Mouse (Mus musculus): Measurements from ENCODE around the gene Kdm4b. TPM values are rescaled to one million over a fixed set of nuclear protein-coding genes. Genes with fewer than 3 reads are reported as not detected.

Gene Kdm4b
- polyA plus RNA-seq, 1 experiment from 2014 or later: 6.1 TPM

- Histone ChIP-seq H3K4me3 (replicated peaks) (no peak overlapping the region), H3K4me2 (no peak overlapping the region), H3K4me1 (replicated peaks) (peaks cover 16% of the 10 kb centered on the region), H3K9ac (no peak overlapping the region), H3K36me3 (peaks cover 16% of the 10 kb centered on the region; the same call in 1 of the 2 replicates), H3K27me3 (no peaks in the 10 kb centered on the region), H3K9me3 (replicated peaks) (no peaks in the 10 kb centered on the region), H3K27ac (no peak overlapping the region)
- ATAC-seq (ENCODE audit: low read depth): no peak
- WGBS (ENCODE audit: insufficient replicate concordance): 66% methylated on average over 3 of the region's 3 CpGs
- no peak for DNase-seq
Observed at GRCm38 (mm10) chr17:56444771-56445170, 118.9 kb downstream of the Kdm4b start.

- Histone ChIP-seq H3K4me3 (replicated peaks) (no peak overlapping the region), H3K36me3 (peaks cover 18% of the 10 kb centered on the region; the same call in 1 of the 2 replicates), H3K4me2 (no peak overlapping the region), H3K27ac (no peak overlapping the region), H3K9me3 (replicated peaks) (no peaks in the 10 kb centered on the region), H3K27me3 (no peaks in the 10 kb centered on the region), H3K4me1 (replicated peaks) (peaks cover 16% of the 10 kb centered on the region), H3K9ac (no peak overlapping the region)
- no peak for ATAC-seq (ENCODE audit: low read depth)
- WGBS (ENCODE audit: insufficient replicate concordance): 78% methylated on average over 14 of the region's 14 CpGs
- no peak for DNase-seq
Observed at GRCm38 (mm10) chr17:56445397-56445796, 119.5 kb downstream of the Kdm4b start.

GRCm38 (mm10) chr17:56447716-56448115 lies 121.9 kb downstream of the Kdm4b start:
- no peak for DNase-seq
- no peak overlapping the region for H3K9ac ChIP-seq
- WGBS (ENCODE audit: insufficient replicate concordance): 71% methylated on average over 2 of the region's 2 CpGs
- H3K36me3 ChIP-seq: peaks cover 40% of the 10 kb centered on the region
- no peaks in the 10 kb centered on the region for H3K27me3 ChIP-seq
- peaks cover 15% of the 10 kb centered on the region for H3K4me1 ChIP-seq (replicated peaks)
- no peak overlapping the region for H3K27ac ChIP-seq
- no peaks in the 10 kb centered on the region for H3K9me3 ChIP-seq (replicated peaks)
- no peak for ATAC-seq (ENCODE audit: low read depth)
- H3K4me3 ChIP-seq (replicated peaks): no peak overlapping the region
- H3K4me2 ChIP-seq: no peak overlapping the region

Small RNA genes within 50 kb of the gene (microRNA-seq; reads per million reads assigned to microRNA genes)
- not detected for gene Mir6977

Other genes with a start within 250 kb of the Kdm4b start
- 59.0 and 64.9 TPM in 2 replicates for gene Hdgfl2, start 246.4 kb upstream of the Kdm4b start, polyA plus RNA-seq (2015; fragmentation: Nextera tagmentation; extraction: Ambion mirVana)
- not detected in 2 replicates for gene Plin4, start 216.3 kb upstream of the Kdm4b start, polyA plus RNA-seq (2015; fragmentation: Nextera tagmentation; extraction: Ambion mirVana)
- gene Plin5, start 208.5 kb upstream of the Kdm4b start, polyA plus RNA-seq (2015; fragmentation: Nextera tagmentation; extraction: Ambion mirVana): 0.23 and 0.32 TPM in 2 replicates
- gene Lrg1, start 204.1 kb upstream of the Kdm4b start, polyA plus RNA-seq (2015; fragmentation: Nextera tagmentation; extraction: Ambion mirVana): 0.36 and 0.43 TPM in 2 replicates
- gene Sema6b, start 185.7 kb upstream of the Kdm4b start, polyA plus RNA-seq (2015; fragmentation: Nextera tagmentation; extraction: Ambion mirVana): 0.51 and 0.55 TPM in 2 replicates
- gene Tnfaip8l1, start 163.6 kb upstream of the Kdm4b start, polyA plus RNA-seq (2015; fragmentation: Nextera tagmentation; extraction: Ambion mirVana): 2.7 and 2.9 TPM in 2 replicates
- 59.2 and 66.7 TPM in 2 replicates for gene Mydgf, start 142.1 kb upstream of the Kdm4b start, polyA plus RNA-seq (2015; fragmentation: Nextera tagmentation; extraction: Ambion mirVana)
- 19.6 and 23.0 TPM in 2 replicates for gene Dpp9, start 107.2 kb upstream of the Kdm4b start, polyA plus RNA-seq (2015; fragmentation: Nextera tagmentation; extraction: Ambion mirVana)
- 6.1 and 7.1 TPM in 2 replicates for gene Fem1a, start 69.3 kb upstream of the Kdm4b start, polyA plus RNA-seq (2015; fragmentation: Nextera tagmentation; extraction: Ambion mirVana)
- 2.3 and 2.7 TPM in 2 replicates for gene Ticam1, start 49.3 kb upstream of the Kdm4b start, polyA plus RNA-seq (2015; fragmentation: Nextera tagmentation; extraction: Ambion mirVana)
- 24.9 and 27.1 TPM in 2 replicates for gene Plin3, start 33.2 kb upstream of the Kdm4b start, polyA plus RNA-seq (2015; fragmentation: Nextera tagmentation; extraction: Ambion mirVana)
- not detected in 2 replicates for gene Arrdc5, start 25.8 kb upstream of the Kdm4b start, polyA plus RNA-seq (2015; fragmentation: Nextera tagmentation; extraction: Ambion mirVana)
- 121 and 131 TPM in 2 replicates for gene Uhrf1, start 22.7 kb upstream of the Kdm4b start, polyA plus RNA-seq (2015; fragmentation: Nextera tagmentation; extraction: Ambion mirVana)
- 6.2 and 7.6 TPM in 2 replicates for gene Ptprs, start 150.4 kb downstream of the Kdm4b start, polyA plus RNA-seq (2015; fragmentation: Nextera tagmentation; extraction: Ambion mirVana)
- not detected in 2 replicates for gene Znrf4, start 186.4 kb downstream of the Kdm4b start, polyA plus RNA-seq (2015; fragmentation: Nextera tagmentation; extraction: Ambion mirVana)
- 0.08 and 0.14 TPM in 2 replicates for gene Gm20219, start 228.3 kb downstream of the Kdm4b start, polyA plus RNA-seq (2015; fragmentation: Nextera tagmentation; extraction: Ambion mirVana)

Data from liver, embryonic 13.5 days (tissue).